Mouse (Mus musculus) stomach, postnatal 0 days (tissue): ENCODE measurements around the gene Kctd15.

ENCODE experiments used
- CTCF ChIP-seq: IDR thresholded peaks from 2 replicates; pipeline ENCODE4 v1.5.1; 2016; ENCODE audit warnings: antibody characterized with exemption, low read depth, mild to moderate bottlenecking, moderate library complexity
- EP300 ChIP-seq: optimal IDR thresholded peaks from 2 replicates; pipeline ENCODE3; 2016; ENCODE audit warnings: antibody characterized with exemption

- no peak for TF ChIP-seq CTCF
- no peak for TF ChIP-seq EP300
Measured at GRCm38 (mm10) chr7:34703437-34703836, 46.9 kb upstream of the Kctd15 start.
